Mouse (Mus musculus) embryonic facial prominence, embryonic 12.5 days (tissue): ENCODE measurements around the gene Fmod. TPM values are rescaled to one million over a fixed set of nuclear protein-coding genes. Genes with fewer than 3 reads are reported as not detected.

Source experiments
- ATAC-seq: fragments of 200-750 bp; cut with Nextera tagmentation; 2 replicates; pipeline ENCODE4 v1.8.0; 2017; ENCODE audit not compliant: insufficient number of reproducible peaks, insufficient read depth, low FRiP score, low TSS enrichment
- H3K27ac ChIP-seq: fragments of 300-500 bp; sonication (generic); 2 replicates; pipeline ENCODE4 v1.5.1; 2016; ENCODE audit warnings: mild to moderate bottlenecking
- H3K27me3 ChIP-seq: fragments of 300-500 bp; sonication (generic); 2 replicates; pipeline ENCODE4 v1.6.1; 2016; ENCODE audit warnings: mild to moderate bottlenecking, moderate library complexity
- H3K36me3 ChIP-seq: fragments of 300-500 bp; sonication (generic); 2 replicates; pipeline ENCODE4 v1.6.1; 2016; ENCODE audit warnings: mild to moderate bottlenecking
- H3K4me1 ChIP-seq: fragments of 300-500 bp; sonication (generic); 2 replicates; pipeline ENCODE4 v1.6.1; 2016
- H3K4me2 ChIP-seq: fragments of 300-500 bp; sonication (generic); replicated peaks from 2 replicates; pipeline ENCODE4 v1.6.1; 2016; ENCODE audit warnings: mild to moderate bottlenecking, moderate library complexity
- H3K4me3 ChIP-seq: fragments of 300-500 bp; sonication (generic); 2 replicates; pipeline ENCODE4 v1.5.1; 2016; ENCODE audit warnings: mild to moderate bottlenecking
- H3K9ac ChIP-seq: fragments of 300-500 bp; sonication (generic); 2 replicates; pipeline ENCODE4 v1.6.1; 2016; ENCODE audit warnings: mild to moderate bottlenecking, moderate library complexity
- H3K9me3 ChIP-seq: fragments of 300-500 bp; sonication (generic); 2 replicates; pipeline ENCODE4 v1.6.1; 2016; ENCODE audit warnings: mild to moderate bottlenecking, moderate library complexity
- WGBS: fragments of 180-500 bp; shearing (Covaris S2); methylation state at CpG from one replicate; pipeline ENCODE4 v1.1.7; 2016; 5-methylcytosine and 5-hydroxymethylcytosine counted together
- polyA plus RNA-seq: library from polyadenylated mRNA; unstranded; fragments of >200 nt; fragmentation: Nextera tagmentation; extraction: Ambion mirVana; gene quantifications from 2 replicates; pipeline ENCODE4 v1.2.1, GENCODE M21; 2016

Fmod gene
- polyA plus RNA-seq, 1 experiment from 2014 or later = 7.2 TPM

GRCm38 (mm10) chr1:134066554-134066953 lies 29.5 kb downstream of the Fmod start:
- H3K4me3 ChIP-seq = no peak overlapping the region
- H3K9me3 ChIP-seq = no peaks in the 10 kb centered on the region
- H3K36me3 ChIP-seq = no peaks in the 10 kb centered on the region
- no peaks in the 10 kb centered on the region for H3K27me3 ChIP-seq
- WGBS = 49% methylated on average over 3 of the region's 3 CpGs
- no peak for ATAC-seq
- H3K4me1 ChIP-seq = peaks cover 77% of the 10 kb centered on the region
- H3K27ac ChIP-seq = peak overlapping the region; percentile 32
- no peak overlapping the region for H3K4me2 ChIP-seq
- H3K9ac ChIP-seq = no peak overlapping the region

- peaks cover 72% of the 10 kb centered on the region for H3K4me1 ChIP-seq
- H3K4me2 ChIP-seq = peak overlapping the region; percentile 15
- ATAC-seq = peak; percentile 54
- no peaks in the 10 kb centered on the region for H3K36me3 ChIP-seq
- 8% methylated on average over 7 of the region's 8 CpGs for WGBS
- no peaks in the 10 kb centered on the region for H3K9me3 ChIP-seq
- H3K4me3 ChIP-seq = no peak overlapping the region
- H3K27ac ChIP-seq = peak overlapping the region; percentile 32
- H3K9ac ChIP-seq = no peak overlapping the region
- H3K27me3 ChIP-seq = no peaks in the 10 kb centered on the region
Observed at GRCm38 (mm10) chr1:134067143-134067619, 30.1 kb downstream of the Fmod start.

- no peak overlapping the region for H3K9ac ChIP-seq
Observed at GRCm38 (mm10) chr1:134070099-134070669, 33.1 kb downstream of the Fmod start.

GRCm38 (mm10) chr1:134071411-134072018 lies 34.5 kb downstream of the Fmod start:
- 48% methylated on average over 10 of the region's 10 CpGs for WGBS
- ATAC-seq = no peak
- H3K9ac ChIP-seq = no peak overlapping the region

More at GRCm38 (mm10) chr1:134070099-134070669, 33.1 kb downstream of the Fmod start:
- WGBS = 71% methylated on average over 8 of the region's 8 CpGs
- Histone ChIP-seq H3K4me2 (no peak overlapping the region), H3K36me3 (no peaks in the 10 kb centered on the region), H3K4me1 (peaks cover 45% of the 10 kb centered on the region), H3K4me3 (no peak overlapping the region), H3K27me3 (no peaks in the 10 kb centered on the region), H3K9me3 (no peaks in the 10 kb centered on the region), H3K27ac (0 out of 2 replicates have a peak overlapping the region, but pooled peaks have one; percentile 26)
- no peak for ATAC-seq

GRCm38 (mm10) chr1:134073061-134073564 lies 36.1 kb downstream of the Fmod start:
- Histone ChIP-seq H3K9me3 (no peaks in the 10 kb centered on the region), H3K27ac (no peak overlapping the region), H3K27me3 (no peaks in the 10 kb centered on the region), H3K36me3 (0 out of 2 replicates have a peak, but pooled peaks cover 5% of the 10 kb centered on the region), H3K4me1 (peaks cover 28% of the 10 kb centered on the region), H3K9ac (no peak overlapping the region), H3K4me2 (no peak overlapping the region), H3K4me3 (no peak overlapping the region)
- 88% methylated on average over 6 of the region's 6 CpGs for WGBS
- no peak for ATAC-seq

More at GRCm38 (mm10) chr1:134071411-134072018, 34.5 kb downstream of the Fmod start:
- 0 out of 2 replicates have a peak, but pooled peaks cover 5% of the 10 kb centered on the region for H3K36me3 ChIP-seq
- H3K9me3 ChIP-seq = no peaks in the 10 kb centered on the region
- no peaks in the 10 kb centered on the region for H3K27me3 ChIP-seq
- H3K4me1 ChIP-seq = peaks cover 35% of the 10 kb centered on the region
- no peak overlapping the region for H3K4me3 ChIP-seq
- H3K27ac ChIP-seq = peak overlapping the region; percentile 50; the same call in 1 of the 2 replicates
- no peak overlapping the region for H3K4me2 ChIP-seq

GRCm38 (mm10) chr1:134073658-134074057 lies 36.6 kb downstream of the Fmod start:
- 78% methylated on average over 1 of the region's 1 CpGs for WGBS
- Histone ChIP-seq H3K4me1 (peaks cover 28% of the 10 kb centered on the region), H3K36me3 (0 out of 2 replicates have a peak, but pooled peaks cover 5% of the 10 kb centered on the region), H3K27ac (no peak overlapping the region), H3K4me2 (no peak overlapping the region), H3K9me3 (no peaks in the 10 kb centered on the region), H3K27me3 (no peaks in the 10 kb centered on the region), H3K4me3 (no peak overlapping the region), H3K9ac (no peak overlapping the region)
- ATAC-seq = no peak

- 0 out of 2 replicates have a peak, but pooled peaks cover 5% of the 10 kb centered on the region for H3K36me3 ChIP-seq
- no peaks in the 10 kb centered on the region for H3K9me3 ChIP-seq
- 70% methylated on average over 3 of the region's 3 CpGs for WGBS
- ATAC-seq = no peak
- H3K4me1 ChIP-seq = peaks cover 28% of the 10 kb centered on the region
- no peaks in the 10 kb centered on the region for H3K27me3 ChIP-seq
- H3K4me3 ChIP-seq = no peak overlapping the region
- no peak overlapping the region for H3K4me2 ChIP-seq
- H3K9ac ChIP-seq = no peak overlapping the region
- no peak overlapping the region for H3K27ac ChIP-seq
Observed at GRCm38 (mm10) chr1:134074184-134074583, 37.1 kb downstream of the Fmod start.

- Histone ChIP-seq H3K4me2 (no peak overlapping the region), H3K4me1 (peaks cover 29% of the 10 kb centered on the region)
- no peak for ATAC-seq
Observed at GRCm38 (mm10) chr1:134074606-134075005, 37.6 kb downstream of the Fmod start.

GRCm38 (mm10) chr1:134075532-134075931 lies 38.5 kb downstream of the Fmod start:
- 87% methylated on average over 8 of the region's 8 CpGs for WGBS
- Histone ChIP-seq H3K27ac (no peak overlapping the region), H3K9ac (no peak overlapping the region), H3K4me3 (no peak overlapping the region), H3K27me3 (no peaks in the 10 kb centered on the region), H3K36me3 (0 out of 2 replicates have a peak, but pooled peaks cover 5% of the 10 kb centered on the region), H3K9me3 (no peaks in the 10 kb centered on the region), H3K4me1 (peaks cover 30% of the 10 kb centered on the region), H3K4me2 (0 out of 2 replicates have a peak overlapping the region, but pooled peaks have one; percentile 73)
- ATAC-seq = no peak

More at GRCm38 (mm10) chr1:134074606-134075005, 37.6 kb downstream of the Fmod start:
- Histone ChIP-seq H3K36me3 (0 out of 2 replicates have a peak, but pooled peaks cover 5% of the 10 kb centered on the region), H3K9me3 (no peaks in the 10 kb centered on the region), H3K9ac (no peak overlapping the region), H3K4me3 (no peak overlapping the region), H3K27me3 (no peaks in the 10 kb centered on the region), H3K27ac (no peak overlapping the region)
- 87% methylated on average over 10 of the region's 10 CpGs for WGBS

GRCm38 (mm10) chr1:134076789-134077188 lies 39.7 kb downstream of the Fmod start:
- H3K27me3 ChIP-seq = no peaks in the 10 kb centered on the region
- H3K36me3 ChIP-seq = 0 out of 2 replicates have a peak, but pooled peaks cover 5% of the 10 kb centered on the region

GRCm38 (mm10) chr1:134077389-134078060 lies 40.5 kb downstream of the Fmod start:
- Histone ChIP-seq H3K4me2 (peak overlapping the region; percentile 73), H3K4me1 (peaks cover 20% of the 10 kb centered on the region), H3K4me3 (peak overlapping the region; percentile 54), H3K27ac (no peak overlapping the region), H3K9ac (peak overlapping the region; percentile 67; the same call in 1 of the 2 replicates), H3K27me3 (no peaks in the 10 kb centered on the region), H3K36me3 (0 out of 2 replicates have a peak, but pooled peaks cover 5% of the 10 kb centered on the region), H3K9me3 (no peaks in the 10 kb centered on the region)
- WGBS = 59% methylated on average over 14 of the region's 14 CpGs
- ATAC-seq = no peak

More at GRCm38 (mm10) chr1:134076789-134077188, 39.7 kb downstream of the Fmod start:
- no peak overlapping the region; the same call in 1 of the 2 replicates for H3K9ac ChIP-seq
- peak overlapping the region; percentile 19 for H3K4me3 ChIP-seq
- H3K27ac ChIP-seq = no peak overlapping the region
- WGBS = 63% methylated on average over 2 of the region's 2 CpGs
- no peak for ATAC-seq
- peak overlapping the region; percentile 73 for H3K4me2 ChIP-seq
- peaks cover 20% of the 10 kb centered on the region for H3K4me1 ChIP-seq
- H3K9me3 ChIP-seq = no peaks in the 10 kb centered on the region
